Mouse (Mus musculus) urinary bladder, adult 18-20 months (tissue): ENCODE data around the gene Med21.

Source experiments
- DNase-seq, 2 experiments: peaks; one replicate each; pipeline ENCODE4 v3.0.0; 2022; ENCODE audit warnings: low spot score in 2 of 2, mixed read lengths in 2 of 2

The Med21 gene

GRCm38 (mm10) chr6:146678136-146679070, 36.1 kb downstream of the Med21 start:
- DNase-seq: no peak

GRCm38 (mm10) chr6:146683881-146684280, 41.5 kb downstream of the Med21 start:
- no peak for DNase-seq

DNA sequence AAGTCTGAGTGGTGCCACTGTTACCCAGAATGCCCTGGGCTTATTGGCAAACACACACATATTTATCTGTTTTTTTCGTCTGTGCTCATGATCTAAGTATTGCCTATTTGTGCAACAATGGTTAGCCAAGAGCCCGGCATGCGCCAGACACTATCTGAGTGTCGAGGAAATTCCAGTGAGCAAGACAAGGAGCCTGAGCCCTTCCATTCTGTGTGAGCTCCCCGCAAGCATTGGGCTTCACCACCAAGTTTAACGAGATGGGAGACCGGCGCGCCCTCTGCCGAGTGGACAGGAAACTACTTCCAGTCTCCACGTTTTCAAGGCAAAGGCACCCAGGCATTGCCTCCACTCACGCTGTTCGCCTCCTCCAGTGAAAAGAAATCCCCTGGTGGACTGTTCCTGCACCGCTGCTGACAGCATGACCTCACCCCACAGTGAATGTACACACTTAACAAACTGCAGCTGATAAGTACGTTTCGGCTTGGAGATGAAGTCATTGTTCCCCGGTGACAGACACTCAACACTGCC, 43.5 kb downstream of the Med21 start:
- DNase-seq: peak; percentile 25 to 37

- DNase-seq: no peak
These were observed 44.3 kb downstream of the Med21 start for GRCm38 (mm10) chr6:146686463-146687196.

- DNase-seq: no peak
These were observed 45.7 kb downstream of the Med21 start for GRCm38 (mm10) chr6:146688010-146688409.

DNA sequence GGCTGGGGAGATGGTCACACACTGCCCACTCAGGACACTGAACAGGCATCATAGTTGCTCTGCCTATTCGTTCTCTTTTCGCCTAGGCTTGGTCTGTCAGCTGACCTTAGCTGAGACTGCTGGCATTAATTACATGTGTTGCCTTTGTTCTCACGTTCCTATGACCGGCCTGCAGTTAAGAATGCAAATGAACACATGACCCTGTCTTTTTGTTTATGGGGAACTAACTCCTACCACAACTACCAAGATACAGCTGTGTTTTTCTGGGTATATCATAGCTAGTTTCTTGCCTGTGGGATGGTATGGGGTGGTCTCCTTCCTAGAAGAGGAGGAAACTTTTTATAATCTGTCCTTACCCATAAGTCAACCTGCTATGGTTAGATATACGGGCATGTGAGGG, 46.5 kb downstream of the Med21 start:
- no peak for DNase-seq

GRCm38 (mm10) chr6:146697767-146698166, 55.4 kb downstream of the Med21 start:
- DNase-seq: no peak

DNA sequence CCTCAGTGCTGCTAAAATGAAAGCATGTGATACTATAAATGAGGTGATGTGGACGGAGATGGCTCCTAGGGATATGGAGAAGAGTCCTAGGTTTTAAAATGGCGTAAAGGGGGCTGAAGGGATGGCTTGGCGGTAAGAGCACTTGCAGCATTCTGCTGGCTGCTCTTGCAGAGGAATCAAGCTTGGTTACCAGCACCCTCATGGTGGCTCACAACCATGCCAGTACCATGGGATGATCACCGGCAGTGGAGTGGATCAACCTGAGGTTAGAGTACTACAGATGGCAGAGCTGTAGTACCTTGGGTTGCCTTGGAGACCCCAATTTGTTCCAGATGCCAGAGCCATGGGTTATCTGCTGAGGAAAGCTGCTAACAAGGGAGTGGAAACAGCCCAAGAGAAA, 56.0 kb downstream of the Med21 start:
- no peak for DNase-seq
